Mouse (Mus musculus) cortical plate, adult 2 months (tissue): ENCODE measurements around the gene Zcchc24. TPM values are rescaled to one million over a fixed set of nuclear protein-coding genes. Genes with fewer than 3 reads are reported as not detected.
A peak's percentile ranks its signal among the peaks of the same experiment; 100 is the strongest.

ENCODE experiments used
- H3K27ac ChIP-seq: fragments of 200-500 bp; 2 replicates; pipeline ENCODE4 v1.5.1; 2012; ENCODE audit warnings: low read length, control low read depth, inconsistent platforms; ENCODE audit not compliant: insufficient read depth
- H3K4me1 ChIP-seq: fragments of 200-500 bp; 2 replicates; pipeline ENCODE4 v1.6.1; 2011; ENCODE audit warnings: low read length; ENCODE audit not compliant: control insufficient read depth, insufficient read depth
- H3K4me3 ChIP-seq: fragments of 200-500 bp; 2 replicates; pipeline ENCODE4 v1.5.1; 2011; ENCODE audit warnings: mild to moderate bottlenecking, low read length, control low read depth; ENCODE audit not compliant: insufficient read depth
- CTCF ChIP-seq: fragments of 200-500 bp; IDR thresholded peaks from 2 replicates; pipeline ENCODE4 v1.5.1; 2011; ENCODE audit warnings: mild to moderate bottlenecking, control low read depth, low read length; ENCODE audit not compliant: insufficient read depth; ENCODE audit errors: extremely low read depth
- POLR2A ChIP-seq: fragments of 200-500 bp; IDR thresholded peaks from 2 replicates; pipeline ENCODE4 v1.6.1; 2011; ENCODE audit warnings: mild to moderate bottlenecking, low read length, control low read depth; ENCODE audit not compliant: insufficient read depth; ENCODE audit errors: extremely low read depth
- polyA plus RNA-seq: library from polyadenylated mRNA; depleted of rRNA; stranded (reverse); fragments of >200 nt; gene quantifications from 2 replicates; pipeline ENCODE4 v1.2.3, GENCODE M21; 2012

Gene Zcchc24
- polyA plus RNA-seq, 1 experiment, result 52.1 TPM

DNA sequence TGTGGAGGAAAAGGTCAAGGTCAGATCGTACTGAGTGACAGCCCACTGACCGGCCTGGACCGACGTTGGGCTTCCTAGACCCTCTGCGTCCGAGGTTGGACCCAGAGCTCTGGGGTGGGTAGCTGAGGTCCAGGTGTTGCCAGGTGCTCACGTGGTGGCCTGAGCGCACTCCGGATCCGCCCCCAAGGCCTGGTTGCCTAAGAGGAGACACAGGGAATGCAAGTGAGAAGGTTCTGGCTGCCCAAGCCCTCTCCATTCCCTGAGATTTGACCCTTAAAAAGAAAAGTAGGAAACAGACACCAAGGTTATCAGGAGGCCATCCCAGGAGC lies 74.3 kb downstream of the Zcchc24 start:
- H3K4me3 ChIP-seq, result peak overlapping the region; percentile 91
- H3K27ac ChIP-seq, result no peak overlapping the region
- TF ChIP-seq CTCF, result no peak
- TF ChIP-seq POLR2A, result no peak

DNA sequence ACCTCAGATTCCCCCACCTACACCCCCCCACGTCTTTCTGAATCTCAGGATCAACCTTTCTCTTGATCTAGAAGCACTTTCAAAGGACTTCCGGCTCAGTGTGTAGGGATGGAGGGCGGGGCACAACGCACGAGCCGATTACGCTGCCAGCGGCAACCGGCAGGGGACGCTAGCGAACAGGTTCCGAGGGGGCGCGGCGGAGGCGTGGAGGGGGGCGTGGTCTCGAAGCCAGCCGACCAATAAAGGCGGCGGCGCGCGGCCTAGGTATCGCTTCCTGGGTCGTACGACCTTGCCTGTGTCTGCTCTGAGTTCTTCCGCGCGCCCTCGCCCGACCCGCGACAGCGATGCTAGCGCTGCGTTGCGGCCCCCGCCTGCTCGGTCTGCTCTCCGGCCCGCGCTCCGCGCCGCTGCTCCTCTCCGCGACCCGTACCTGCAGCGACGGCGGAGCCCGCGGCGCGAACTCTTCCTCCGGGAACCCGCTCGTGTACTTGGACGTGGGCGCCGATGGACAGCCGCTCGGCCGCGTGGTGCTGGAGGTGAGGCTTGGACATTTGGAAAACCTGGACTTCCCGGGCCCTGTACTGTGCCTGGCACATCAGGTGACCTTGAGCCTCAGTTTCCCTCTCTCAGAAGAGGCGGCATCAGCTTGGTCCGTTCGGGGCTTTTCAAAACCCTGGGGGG lies 74.8 kb downstream of the Zcchc24 start, which contains the start of gene Ppif:
TSS of gene Ppif (plus strand) at position 267 of the 681 bp plus-strand sequence.
- H3K4me3 ChIP-seq, result peak within 1 kb of the TSS; percentile 91
- TF ChIP-seq CTCF (peak; percentile 88), POLR2A (peak; percentile 69; the same call in 1 of the 2 replicates)
- no peak within 1 kb of the TSS for H3K27ac ChIP-seq
- no peaks in the 10 kb centered on the region; the same call in none of the 2 replicates for H3K4me1 ChIP-seq

More for the DNA sequence above, 74.3 kb downstream of the Zcchc24 start:
- no peaks in the 10 kb centered on the region; the same call in none of the 2 replicates for H3K4me1 ChIP-seq

DNA sequence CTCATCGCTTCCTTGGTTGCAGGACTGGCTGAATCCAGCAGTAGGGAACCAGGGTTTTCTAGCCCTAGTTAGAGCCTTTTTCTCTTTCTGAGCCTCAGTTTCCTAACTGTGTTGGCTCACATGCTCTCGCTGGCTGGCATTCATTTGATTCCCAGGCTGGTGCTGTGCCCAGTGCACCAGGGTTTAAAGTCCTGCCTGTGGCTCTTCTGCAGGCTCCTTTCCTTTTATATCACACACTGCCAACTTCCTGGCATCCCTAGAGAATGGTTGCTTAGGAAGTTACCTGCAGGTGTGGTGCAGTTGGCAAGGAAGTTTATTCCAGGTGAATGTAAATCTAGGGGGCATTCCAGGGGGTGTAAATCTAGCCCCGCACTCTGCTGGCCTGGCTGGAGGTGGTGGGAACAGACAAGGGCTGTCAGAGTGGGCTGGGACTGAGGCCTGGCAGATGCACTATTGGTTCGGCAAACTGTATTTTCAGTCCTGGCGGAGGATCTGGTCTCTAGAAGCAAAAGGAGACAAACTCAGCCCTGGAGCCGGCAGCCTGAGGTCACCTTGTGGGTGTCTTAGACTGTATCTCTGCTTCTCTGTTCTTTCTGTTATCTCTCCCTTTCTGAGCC lies 75.5 kb downstream of the Zcchc24 start:
- H3K27ac ChIP-seq, result no peak overlapping the region
- H3K4me1 ChIP-seq, result no peaks in the 10 kb centered on the region; the same call in none of the 2 replicates
- peak overlapping the region; percentile 91; the same call in 1 of the 2 replicates for H3K4me3 ChIP-seq
- TF ChIP-seq POLR2A (no peak), CTCF (no peak)

DNA sequence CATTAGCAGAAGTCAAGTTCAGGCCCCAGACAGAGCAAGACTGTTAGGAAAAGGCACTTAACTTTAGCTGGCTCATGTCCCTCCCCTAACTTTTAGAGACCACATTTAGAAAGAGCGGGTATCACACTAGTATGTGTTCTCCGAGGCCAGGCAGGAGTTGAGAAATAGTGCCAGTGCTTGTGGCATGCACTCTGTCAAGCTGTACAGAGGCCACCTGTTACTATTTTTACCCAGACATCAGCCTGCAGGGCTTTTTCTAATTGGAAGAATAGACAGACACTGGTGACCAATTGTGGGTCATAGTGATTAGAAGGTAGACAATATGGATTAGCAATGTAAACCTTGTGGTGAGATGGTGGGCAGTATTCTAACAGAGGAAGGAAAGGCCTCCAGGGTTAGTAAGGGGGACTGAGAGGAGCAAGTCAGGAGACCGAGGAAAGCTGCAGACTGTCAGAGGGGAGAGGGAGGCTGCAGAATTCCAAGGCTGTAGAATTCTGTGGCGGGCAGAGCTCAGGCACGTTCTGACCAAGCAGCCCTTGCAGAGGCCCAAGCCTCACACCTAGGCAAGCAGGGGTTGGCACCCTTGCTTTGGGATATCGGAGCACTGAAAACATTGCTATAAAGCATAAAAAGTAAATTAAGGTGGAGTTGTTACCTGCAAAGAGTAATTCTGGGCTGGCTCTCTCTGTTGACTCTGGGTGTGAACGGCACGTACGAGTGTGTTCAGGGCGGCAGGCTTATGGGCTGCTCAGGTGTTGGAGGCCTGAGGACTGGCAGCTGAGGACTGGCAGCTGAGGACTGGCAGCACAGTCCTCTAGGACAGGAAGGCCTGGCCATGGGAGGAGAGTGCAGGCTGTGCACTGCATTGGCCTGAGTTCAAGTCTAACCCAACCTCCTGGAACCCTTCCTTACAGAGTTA lies 81.6 kb downstream of the Zcchc24 start:
- no peak overlapping the region for H3K4me3 ChIP-seq
- H3K27ac ChIP-seq, result no peak overlapping the region
- H3K4me1 ChIP-seq, result no peaks in the 10 kb centered on the region
- TF ChIP-seq POLR2A (no peak), CTCF (no peak)

DNA sequence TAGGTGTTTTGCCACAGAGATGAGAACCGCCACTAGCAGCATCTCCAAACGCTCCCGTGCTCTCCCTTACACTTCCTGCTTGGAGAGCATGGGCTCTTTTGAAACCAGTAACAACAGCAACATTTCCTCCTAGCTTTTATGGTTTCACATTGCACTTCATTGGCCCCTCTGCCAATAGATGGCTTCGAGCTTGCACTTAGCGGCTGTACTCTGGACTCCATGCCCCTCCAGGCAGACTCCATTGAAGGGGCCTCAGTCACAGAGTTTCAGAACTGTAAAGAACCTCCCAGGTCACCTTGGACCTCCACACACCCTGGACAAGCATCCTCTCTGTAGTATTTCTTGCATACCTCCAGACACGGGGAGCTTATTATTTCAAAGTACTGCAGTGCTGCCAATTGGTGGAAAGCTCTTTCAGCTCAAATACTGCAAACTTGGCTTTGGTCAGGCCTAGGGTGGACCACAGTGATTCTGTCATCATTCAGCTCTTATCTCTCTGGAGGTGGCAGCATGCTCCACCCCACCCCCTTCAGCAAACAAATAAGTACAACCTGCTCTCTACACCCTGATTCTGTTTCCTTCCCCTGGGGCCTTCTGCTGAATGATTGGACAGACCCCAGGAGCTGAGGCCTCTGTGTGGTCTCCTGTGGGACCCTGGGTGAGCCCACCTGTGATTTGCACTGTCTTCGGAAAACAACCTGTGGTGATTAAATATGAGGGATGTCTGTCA lies 82.5 kb downstream of the Zcchc24 start:
- no peaks in the 10 kb centered on the region for H3K4me1 ChIP-seq
- TF ChIP-seq POLR2A (no peak), CTCF (no peak)
- no peak overlapping the region for H3K4me3 ChIP-seq
- H3K27ac ChIP-seq, result no peak overlapping the region

DNA sequence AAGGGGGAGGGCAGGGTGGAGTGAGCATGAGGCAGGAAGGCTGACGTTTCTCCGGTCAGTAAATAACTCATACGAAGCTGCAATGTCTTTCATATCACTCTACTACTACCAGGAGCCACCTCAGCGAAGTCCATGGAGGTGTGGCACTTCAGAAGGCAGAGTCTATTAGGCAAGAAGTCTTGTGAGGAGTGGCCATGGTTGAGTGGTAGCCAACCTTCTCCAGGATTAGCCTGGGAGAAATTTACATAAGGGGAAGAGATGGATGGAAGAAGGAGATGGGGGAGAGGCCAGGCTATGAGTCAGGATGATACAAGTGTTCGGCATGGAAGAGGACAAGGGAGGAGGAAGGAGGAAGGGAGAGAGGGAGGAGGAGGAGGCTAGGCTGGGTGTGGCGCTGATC lies 86.8 kb downstream of the Zcchc24 start:
- Histone ChIP-seq H3K4me1 (no peaks in the 10 kb centered on the region), H3K27ac (no peak overlapping the region), H3K4me3 (no peak overlapping the region)
- TF ChIP-seq CTCF (no peak), POLR2A (no peak)

DNA sequence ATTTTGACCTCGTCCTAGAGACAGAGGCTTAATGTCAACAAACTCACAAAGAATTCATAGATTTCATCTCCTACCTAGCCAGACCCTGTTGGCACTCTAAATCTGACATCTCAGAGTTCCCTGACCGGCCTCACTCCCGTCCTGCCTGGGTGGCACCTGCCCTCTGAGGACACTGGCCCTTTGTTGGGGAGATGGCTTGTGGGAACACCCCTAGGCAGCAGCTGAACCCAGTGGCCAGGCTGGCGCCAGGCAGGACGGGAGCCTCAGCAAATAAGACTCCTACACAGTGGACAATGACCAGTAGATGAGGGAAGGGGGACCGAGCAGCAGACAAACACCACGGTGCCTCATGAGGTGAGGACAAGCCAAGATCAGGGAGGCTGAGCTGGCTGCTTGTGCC lies 89.2 kb downstream of the Zcchc24 start:
- H3K4me3 ChIP-seq, result no peak overlapping the region
- no peaks in the 10 kb centered on the region for H3K4me1 ChIP-seq
- H3K27ac ChIP-seq, result no peak overlapping the region
- no peak for TF ChIP-seq POLR2A
- TF ChIP-seq CTCF, result no peak

DNA sequence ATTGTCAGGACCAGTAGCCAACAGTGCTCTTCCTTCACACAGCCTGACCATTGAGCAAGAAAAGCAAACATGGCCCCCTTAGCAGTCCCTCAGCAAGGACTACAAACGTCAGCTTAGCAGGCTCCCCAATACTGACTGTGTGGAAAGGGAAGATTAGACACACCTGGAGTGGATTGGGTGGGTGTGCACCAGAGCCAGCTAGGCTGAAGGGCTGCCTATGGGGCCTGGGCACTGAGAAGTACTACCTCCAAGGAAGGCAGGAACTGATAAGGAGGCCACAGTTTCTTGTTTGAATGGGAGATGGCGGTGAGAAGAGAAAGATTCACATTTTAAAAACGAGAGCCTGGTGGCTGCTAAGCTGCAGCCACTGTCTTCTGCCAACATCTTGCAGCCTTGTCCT lies 101.3 kb downstream of the Zcchc24 start:
- H3K4me3 ChIP-seq, result no peak overlapping the region
- H3K27ac ChIP-seq, result no peak overlapping the region
- TF ChIP-seq POLR2A, result no peak
- TF ChIP-seq CTCF, result no peak
- peaks cover 4% of the 10 kb centered on the region for H3K4me1 ChIP-seq

DNA sequence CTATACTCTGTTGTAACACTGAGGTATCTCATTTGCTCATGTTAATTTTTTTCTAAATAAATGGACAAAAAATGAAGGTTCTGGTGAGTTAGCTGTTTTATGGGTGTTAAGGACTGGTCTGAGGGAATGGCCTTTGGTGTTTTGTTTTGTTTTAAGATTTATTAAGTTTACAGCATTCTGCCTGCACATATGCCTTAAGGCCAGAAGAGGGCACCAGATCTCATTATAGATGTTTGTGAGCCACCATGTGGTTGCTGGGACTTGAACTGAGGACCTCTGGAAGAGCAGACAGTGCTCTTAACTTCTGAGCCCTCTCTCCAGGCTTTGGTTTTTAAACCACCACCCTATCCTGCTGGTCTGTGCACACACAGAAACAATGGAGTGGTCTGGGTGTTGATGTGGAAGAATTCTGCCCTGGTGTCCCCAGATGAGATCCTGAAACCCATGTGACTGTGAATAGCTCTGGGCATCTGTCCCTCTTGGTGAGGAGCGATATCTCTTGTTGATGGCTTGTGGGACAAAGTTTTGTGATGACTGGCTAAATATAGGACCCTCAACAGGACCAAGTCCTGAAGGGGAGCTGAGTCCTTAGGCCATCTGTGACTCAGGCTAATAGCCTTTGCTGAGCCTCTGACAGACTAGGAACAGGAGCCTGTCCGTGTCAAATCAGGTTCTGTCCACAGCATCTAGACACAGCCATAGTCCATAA lies 102.0 kb downstream of the Zcchc24 start:
- H3K27ac ChIP-seq, result no peak overlapping the region
- TF ChIP-seq CTCF (peak; percentile 13; the same call in 1 of the 2 replicates), POLR2A (no peak)
- no peak overlapping the region for H3K4me3 ChIP-seq
- H3K4me1 ChIP-seq, result peaks cover 3% of the 10 kb centered on the region
